Mouse (Mus musculus) olfactory bulb, adult 2 months (tissue): Measurements from ENCODE around the gene Zfp644.

Experiments
- CTCF ChIP-seq: fragments of 200-500 bp; IDR thresholded peaks from 2 replicates; pipeline ENCODE4 v1.5.1; 2012; ENCODE audit warnings: low read depth, mild to moderate bottlenecking, low read length, moderate library complexity; ENCODE audit not compliant: insufficient read depth
- POLR2A ChIP-seq: fragments of 200-500 bp; IDR thresholded peaks from 2 replicates; pipeline ENCODE4 v1.6.1; 2012; ENCODE audit warnings: mild to moderate bottlenecking, low read depth, low read length, moderate library complexity; ENCODE audit not compliant: insufficient read depth

GRCm38 (mm10) chr5:106706363-106706762 lies 9.3 kb upstream of the Zfp644 start:
- TF ChIP-seq POLR2A (no peak), CTCF (no peak)
